Mouse (Mus musculus) mouse embryonic stem cell (cell line): Measurements from ENCODE around the gene Glud1.
"Not testable (repeated sequence)": the region's sequence is repeated elsewhere in the genome, so short reads cannot be mapped to it uniquely, and the experiment has no call there.

Source experiments
- in situ Hi-C, 2 experiments: fragments of 300-500 bp; cut with MboI; formaldehyde crosslinking; loops; 1 replicate in 1 of 2; 3 replicates in 1 of 2; pipeline ENCODE4 v1.14.3; 2019 to 2020; ENCODE audit warnings: low sequenced_read_pairs in 2 of 2, low pct_unique_long_range_greater_than_20kb in 1 of 2, mixed read lengths in 1 of 2; ENCODE audit not compliant: unreplicated experiment in 1 of 2

The Glud1 gene

DNA sequence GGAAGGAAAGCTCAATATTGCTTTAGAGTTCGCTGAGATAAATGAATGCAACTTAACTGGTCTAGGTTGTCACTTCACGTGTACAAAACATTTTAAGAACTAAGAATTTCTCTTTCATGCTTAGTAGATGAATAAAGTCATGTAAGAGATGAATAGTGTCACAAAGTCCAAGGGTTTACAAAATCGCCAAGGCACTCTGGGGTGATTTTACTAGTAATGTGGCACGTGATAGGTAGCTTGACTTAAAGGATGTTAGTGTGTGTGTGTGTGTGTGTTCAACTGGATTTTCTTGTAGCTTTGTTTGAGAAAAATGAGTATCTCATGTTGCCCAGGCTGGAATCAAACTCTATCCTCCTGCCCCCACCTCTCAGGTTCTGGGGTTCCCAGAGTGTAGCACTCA lies 1.3 kb upstream of the Glud1 start:
- in situ Hi-C loops = no loop called here

DNA sequence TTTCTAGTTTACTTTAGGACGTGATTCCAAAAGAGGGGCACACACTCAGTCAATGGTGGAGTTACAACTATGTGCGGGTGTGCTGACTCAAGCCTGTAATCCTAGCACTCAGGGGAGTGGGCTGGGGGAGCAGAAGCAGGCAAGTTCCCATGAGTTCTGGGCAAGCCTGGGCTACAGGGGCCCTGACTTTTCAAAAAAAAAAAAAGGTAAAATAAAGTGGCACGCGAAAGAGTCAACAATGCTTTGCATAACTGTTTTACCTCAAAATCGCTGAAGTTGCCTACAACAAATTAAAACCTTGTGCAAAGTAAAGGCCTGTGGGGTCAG lies 657 bp upstream of the Glud1 start:
- in situ Hi-C loops = no loop called here

DNA sequence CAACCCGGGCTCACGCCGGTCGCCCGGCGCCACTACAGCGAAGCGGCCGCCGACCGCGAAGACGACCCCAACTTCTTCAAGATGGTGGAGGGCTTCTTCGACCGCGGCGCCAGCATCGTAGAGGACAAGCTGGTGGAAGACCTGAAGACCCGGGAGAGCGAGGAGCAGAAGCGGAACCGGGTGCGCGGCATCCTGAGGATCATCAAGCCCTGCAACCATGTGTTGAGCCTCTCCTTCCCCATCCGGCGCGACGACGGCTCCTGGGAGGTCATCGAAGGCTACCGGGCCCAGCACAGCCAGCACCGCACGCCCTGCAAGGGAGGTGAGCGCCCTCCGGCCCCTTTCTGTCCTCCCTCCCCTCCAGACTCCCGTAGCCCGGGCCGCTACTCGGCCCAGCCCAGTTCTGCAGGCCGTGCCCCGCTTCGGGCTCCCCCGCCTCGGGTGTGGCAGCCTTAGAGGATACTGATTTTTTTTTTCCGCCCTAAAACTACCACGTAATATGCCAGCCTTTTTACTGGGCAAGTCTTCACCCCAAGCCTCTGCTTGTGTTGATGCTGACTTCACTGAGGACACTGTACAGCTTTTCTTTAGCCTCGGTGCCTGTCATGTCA lies 599 bp downstream of the Glud1 start:
- in situ Hi-C loops = no loop called here

DNA sequence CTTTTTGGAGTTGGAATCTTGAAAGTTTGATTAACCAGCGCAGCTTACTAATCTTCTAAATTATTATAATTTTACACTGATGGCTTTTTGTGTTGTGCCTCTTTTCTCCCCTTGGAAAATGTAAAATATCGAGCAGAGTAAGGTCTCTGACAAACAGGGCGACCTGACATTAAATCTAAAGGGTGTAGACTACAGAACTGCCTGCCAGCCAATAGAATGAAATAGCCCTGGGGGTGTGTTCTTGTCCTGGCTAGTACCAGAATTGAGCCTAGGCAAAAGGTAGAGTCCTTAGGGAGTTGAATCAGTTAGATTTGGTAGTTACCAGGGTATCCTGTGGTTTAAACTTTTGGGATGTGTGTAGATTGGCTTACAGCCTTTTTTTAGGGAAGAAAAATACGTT lies 1.2 kb downstream of the Glud1 start:
- in situ Hi-C loops = no loop called here

DNA sequence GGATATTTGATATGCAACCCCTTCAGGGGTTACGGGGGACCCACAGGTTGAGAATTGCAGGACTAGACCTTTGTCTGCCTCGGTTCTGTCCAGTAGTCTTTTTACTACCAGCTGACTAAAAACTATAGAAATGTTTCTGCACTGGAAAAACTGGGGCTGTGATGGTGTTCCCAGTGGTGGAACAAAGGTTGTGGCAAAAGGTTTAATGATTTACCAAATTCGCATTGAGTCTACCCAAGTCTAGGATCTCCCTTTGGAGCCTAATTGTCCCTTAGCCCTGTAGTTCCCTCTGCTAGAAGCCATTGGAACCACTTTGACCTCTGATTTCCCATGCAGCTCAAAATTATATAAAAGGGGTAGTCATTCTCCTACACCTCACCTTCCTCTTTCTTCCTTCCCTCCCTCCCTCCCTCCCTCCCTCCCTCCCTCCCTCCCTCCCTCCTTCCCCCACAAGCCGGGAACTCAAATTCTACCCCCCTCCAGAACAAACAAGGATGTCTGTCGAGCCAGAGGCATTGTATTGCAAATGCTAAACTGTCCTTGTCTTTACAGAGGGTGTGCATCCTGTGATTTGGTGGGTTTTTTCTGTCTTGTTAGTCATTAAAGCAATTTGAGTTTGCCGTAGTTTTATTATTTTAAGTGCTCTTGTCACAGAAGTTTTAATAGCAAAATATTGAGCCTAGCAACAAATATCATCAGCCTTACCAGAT lies 2.0 kb downstream of the Glud1 start:
- in situ Hi-C loops = no loop called here

DNA sequence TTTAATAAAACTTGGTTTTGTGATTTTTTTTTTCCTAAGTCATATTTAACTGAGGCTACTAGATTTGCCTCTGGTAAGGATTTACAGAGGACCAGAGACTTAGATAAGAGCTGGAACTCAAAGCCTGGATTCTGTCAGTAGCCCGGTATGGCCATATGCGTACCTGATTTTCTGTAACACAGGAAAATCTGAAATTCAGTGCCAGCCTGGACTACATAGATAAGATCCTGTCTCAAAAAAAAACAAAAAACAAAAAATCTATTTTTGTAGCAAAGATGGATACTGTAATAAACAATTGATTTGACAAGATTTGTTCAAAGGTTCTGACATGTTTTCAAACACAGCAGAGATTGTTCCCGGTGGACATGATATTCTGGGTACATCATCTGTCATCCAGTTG lies 3.1 kb downstream of the Glud1 start:
- in situ Hi-C loops = no loop called here

DNA sequence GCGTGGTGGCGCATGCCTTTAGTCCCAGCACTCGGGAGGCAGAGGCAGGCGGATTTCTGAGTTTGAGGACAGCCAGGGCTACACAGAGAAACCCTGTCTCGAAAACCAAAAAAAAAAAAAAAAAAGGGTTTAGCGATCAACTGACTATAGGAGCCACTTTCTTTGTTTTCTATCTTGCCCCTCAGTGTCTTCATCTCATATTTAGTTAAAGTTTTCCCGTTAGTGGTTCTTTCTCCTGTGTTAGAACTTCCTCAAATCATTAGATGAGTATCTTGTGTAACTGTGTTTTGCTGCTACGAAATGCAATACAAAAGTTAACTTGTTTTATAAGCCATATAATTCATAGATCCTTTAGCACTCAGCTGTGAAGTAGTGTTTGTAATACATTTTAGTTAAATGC lies 3.9 kb downstream of the Glud1 start:
- in situ Hi-C loops = not testable (repeated sequence)

DNA sequence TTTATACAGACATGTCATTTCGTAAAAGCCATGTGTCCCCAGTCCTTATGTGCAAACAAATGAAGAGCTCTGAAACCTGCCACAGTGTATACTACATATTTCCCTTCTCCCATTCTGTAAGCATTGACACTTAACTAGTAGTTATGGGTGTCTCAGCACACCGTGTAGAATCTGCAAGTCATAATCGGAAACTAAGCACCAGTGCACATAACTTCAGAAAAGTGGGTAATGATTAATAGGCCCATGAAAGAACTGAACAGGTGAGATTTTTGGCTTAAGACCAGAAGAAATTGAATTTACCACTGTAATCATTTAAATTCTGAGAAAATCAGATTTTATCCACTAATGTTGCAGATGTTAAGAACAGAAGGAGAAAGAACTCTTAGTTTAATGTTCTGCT lies 4.3 kb downstream of the Glud1 start:
- in situ Hi-C loops = no loop called here

DNA sequence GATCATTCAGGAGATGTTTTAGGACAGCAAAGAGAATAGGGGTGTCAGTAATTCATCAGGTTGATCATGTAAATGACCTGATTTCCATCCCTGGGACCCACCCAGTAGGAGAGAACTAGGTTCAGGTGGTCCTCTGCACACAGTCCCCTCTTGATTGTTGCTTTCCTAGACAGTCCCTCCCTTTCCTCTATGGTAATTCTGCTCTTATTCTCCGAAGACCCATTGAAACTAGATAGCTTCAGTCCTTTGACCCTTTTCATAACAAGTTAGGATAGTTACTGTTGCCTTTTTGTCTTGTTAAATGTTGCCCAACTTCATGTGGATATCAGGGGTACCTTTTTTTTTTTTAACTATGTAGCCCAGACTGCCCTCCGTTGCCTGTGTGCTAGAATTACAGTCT lies 5.8 kb downstream of the Glud1 start:
- in situ Hi-C loops = no loop called here

DNA sequence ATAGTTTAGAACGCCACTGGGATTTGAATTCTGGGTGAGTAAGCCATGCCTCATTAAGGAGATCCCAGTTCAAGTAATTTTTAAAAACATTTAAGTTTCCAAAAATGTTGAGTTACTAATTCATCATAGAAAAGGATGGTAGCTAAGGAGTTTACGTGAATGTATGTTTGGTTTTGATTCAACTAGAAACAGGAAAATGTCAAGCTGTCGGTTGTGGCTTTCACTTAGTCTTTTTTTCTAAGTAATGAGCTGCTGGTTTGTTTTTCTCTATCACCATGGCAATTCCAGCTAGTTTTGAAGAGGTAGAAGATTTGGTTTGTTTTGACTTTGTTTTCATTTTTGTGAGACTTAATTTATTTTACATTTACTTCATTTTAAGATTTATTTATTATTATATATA lies 6.9 kb downstream of the Glud1 start:
- in situ Hi-C loops = no loop called here

DNA sequence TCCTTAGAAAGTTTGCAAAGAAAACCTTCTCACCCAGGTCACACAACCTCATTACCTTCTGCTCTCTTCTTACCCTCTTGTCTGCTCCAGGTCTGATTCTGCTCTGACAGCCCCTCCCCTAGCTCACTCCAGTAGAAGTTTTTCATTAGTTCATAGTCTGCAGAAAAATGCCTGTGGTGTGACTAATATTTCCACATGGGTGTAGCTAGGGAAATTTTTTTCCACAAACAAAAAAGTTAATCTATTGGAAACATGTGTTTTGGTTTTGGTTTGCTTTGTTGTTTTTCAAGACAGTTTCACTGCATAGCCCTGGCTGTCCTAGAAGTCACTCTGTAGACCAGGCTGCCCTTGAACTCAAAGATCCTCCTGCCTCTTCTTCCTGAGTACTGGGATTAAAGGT lies 7.6 kb downstream of the Glud1 start:
- in situ Hi-C loops = no loop called here

DNA sequence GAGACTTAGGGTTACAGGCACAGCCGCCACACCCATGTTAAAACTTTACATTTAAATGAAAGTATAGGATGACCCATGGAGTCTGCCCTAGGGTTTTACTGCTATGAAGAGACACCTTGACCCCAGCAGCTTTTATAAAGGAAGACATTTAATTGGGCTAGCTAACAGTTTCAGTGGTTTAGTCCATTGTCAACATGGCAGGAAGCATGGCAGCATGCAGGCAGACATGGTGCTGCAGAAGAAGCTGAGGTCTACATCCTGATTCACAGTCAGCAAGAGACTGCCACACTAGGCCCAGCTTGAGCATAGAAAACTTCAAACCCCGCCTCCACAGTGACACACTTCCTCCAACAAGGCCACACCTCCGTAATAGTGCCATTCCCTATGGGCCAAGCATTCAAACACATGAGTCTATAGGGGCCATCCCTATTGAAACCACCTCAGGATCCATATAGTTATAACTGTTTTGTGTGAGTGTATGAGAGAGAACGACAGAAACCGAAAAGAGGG lies 13.1 kb downstream of the Glud1 start:
- in situ Hi-C loops = no loop called here

DNA sequence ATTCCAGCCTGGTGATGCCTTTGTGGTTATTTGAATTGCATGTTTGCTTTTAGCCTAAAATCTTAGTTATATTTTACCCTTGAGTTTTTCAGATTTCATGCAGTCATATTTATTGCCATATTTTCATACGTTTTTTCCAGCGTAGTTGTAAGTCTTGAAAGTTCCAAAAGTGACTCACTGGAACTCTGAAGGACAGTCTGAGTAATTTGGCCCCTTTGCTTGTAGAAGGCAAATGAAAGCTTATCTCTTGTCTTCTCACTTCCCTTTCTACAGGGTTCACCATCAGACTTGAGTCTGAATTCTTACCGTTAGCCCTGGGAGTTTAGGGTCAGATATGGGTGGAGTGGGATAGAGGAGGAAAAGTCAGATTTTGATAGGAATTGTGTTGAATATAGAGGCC lies 16.1 kb downstream of the Glud1 start:
- in situ Hi-C loops = loop anchor here in 1 of 2 experiments (25.0 kb wide), 1 partner anchor 411 kb away; no protein-coding TSS in a partner anchor

DNA sequence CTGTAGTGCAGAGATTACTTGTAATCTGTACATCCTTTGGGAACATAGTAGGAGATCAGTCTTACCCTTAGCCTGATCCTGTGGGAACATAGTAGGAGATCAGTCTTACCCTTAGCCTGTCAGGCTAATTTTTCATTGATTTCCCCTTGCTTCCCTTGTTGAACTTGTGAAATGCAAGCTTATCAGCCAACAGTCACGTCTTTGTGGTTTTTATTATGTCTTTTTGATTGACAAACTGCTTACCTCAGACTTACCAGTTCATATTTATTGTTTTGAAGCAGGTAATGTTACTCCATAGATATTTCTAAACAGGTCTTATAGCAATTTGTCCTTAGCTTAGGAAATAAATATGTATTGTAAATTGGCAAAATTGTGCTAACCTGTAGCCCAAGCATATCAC lies 17.1 kb downstream of the Glud1 start:
- in situ Hi-C loops = loop anchor here in 1 of 2 experiments (25.0 kb wide), 1 partner anchor 410 kb away; no protein-coding TSS in a partner anchor

DNA sequence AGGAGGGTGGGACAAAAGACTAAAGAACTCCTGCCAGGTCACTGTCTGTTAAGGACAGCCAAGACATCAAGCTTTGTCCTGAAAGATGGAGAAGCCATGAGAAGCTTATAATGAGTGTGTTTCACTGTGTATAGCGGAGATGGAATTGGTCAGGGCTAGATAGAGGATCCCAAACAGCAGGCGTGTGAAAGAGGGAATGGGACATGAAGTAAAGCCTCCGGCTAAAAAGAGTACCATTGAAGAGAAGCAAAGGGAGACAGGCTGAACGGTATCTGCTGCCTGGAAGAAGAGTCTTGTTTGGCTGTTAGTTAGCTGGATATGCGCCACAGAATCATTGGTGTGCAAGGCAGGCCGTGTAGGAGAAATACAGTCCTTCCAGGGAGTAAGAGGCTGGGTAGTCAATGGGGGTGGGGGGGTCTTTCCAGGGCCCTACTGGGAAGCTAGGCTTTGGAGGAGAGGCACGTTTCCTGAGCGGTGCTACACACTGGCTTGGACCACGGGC lies 20.2 kb downstream of the Glud1 start:
- in situ Hi-C loops = loop anchor here in 1 of 2 experiments (25.0 kb wide), 1 partner anchor 407 kb away; no protein-coding TSS in a partner anchor

DNA sequence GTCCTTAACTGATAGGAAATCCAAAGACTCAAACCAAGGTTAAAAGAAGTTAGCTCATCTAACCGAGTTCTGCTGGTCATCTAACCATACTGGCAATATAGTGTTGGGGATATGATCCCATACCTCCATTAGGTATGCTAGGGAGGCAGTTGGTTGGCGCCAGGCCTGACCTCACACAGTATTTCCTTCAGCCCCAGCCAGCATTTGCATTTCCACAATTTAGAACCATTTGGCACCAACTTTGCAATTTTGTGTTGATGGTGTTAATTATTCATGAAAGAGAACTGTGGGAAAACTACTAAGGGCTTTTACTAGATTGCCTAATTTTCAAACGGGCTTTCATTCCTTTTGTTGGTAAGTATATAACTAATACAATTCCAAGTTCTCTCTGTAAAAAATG lies 21.4 kb downstream of the Glud1 start:
- in situ Hi-C loops = loop anchor here in 1 of 2 experiments (25.0 kb wide), 1 partner anchor 405 kb away; no protein-coding TSS in a partner anchor

DNA sequence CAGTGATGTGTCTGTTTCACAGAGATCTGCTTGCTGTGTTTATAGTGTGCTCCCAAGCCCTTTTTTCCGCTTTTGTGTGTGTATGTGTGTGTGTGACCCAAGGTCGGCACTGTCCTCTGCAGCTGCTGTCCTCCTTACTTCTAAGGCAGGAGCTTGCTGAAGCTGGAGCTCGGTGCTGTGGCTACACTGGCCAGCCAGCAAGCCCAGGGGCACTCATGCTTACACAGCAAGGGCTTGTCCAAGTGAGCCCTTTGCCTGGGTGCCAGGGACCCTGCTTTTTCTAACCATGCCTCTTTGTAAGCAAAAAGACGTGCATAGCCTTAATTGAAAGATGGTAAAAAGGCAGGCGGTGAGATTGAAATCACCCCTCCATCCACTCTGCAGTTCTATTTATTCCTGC lies 21.9 kb downstream of the Glud1 start:
- in situ Hi-C loops = loop anchor here in 1 of 2 experiments (25.0 kb wide), 1 partner anchor 405 kb away; no protein-coding TSS in a partner anchor

DNA sequence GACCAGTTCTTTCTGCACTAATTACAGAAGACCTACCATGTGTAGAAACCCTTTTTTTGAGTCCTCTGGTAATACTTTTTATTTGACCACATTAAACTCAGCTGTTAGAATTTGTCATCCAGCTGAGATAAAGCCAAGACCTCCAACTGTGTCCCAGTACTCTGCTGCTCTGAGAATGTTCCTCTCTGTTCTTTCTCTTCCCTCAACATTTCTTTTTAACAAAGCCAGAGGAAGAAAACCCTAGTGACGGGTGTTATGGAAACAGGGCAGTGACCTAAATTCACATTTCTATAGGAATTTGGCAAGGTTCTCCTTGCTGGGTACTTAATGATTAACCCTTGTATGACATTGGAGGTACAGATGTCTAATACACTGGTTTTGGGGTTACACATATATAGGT lies 28.9 kb downstream of the Glud1 start:
- in situ Hi-C loops = loop anchor here in 1 of 2 experiments (25.0 kb wide), 1 partner anchor 398 kb away; no protein-coding TSS in a partner anchor

DNA sequence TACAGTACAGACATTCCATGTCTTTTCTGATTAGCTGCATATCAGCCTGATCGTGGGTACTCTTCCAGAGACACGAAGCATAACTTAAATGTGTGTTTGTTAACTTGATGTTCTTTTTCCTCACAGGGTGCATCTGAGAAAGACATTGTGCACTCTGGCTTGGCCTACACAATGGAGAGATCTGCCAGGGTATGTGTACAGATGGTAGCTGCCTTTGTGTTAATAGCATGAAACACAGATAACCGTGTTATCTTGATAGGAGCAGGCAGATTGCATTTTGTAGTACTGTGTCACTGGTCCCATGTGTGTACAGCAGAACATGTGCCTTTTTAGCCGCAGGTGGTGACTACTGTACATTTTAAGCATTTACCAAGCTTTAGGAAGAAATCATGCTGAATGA lies 31.5 kb downstream of the Glud1 start:
- in situ Hi-C loops = loop anchor here in 1 of 2 experiments (25.0 kb wide), 1 partner anchor 395 kb away; no protein-coding TSS in a partner anchor

DNA sequence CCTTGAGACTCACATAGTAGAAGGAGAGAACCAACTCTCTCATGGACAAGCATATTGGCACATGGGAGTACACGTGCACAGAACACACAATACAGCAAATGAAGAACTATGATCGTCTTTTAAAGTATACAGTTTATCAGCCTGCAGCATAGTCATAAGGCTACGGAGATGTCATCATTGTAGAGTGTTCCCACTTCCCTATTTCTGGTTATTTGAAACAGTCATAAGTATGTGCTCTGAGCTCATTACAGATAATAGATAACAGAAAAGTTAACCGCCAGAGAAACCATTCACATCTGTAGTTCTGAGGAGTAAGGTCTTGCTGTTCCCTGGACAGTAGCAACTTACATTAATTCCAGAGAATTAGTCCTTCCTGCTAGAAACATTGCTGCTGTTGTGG lies 32.6 kb downstream of the Glud1 start:
- in situ Hi-C loops = loop anchor here in 1 of 2 experiments (25.0 kb wide), 1 partner anchor 394 kb away; no protein-coding TSS in a partner anchor
